Mouse (Mus musculus): ENCODE measurements around the gene Dock1. TPM values are rescaled to one million over a fixed set of nuclear protein-coding genes. Genes with fewer than 3 reads are reported as not detected.
A peak's percentile ranks its signal among the peaks of the same experiment; 100 is the strongest.

Gene Dock1
- total RNA-seq, 2 experiments from 2014 or later, result 20.3 to 23.0 TPM

GRCm38 (mm10) chr7:134901992-134902391 is 231.5 kb downstream of the Dock1 start:
- intact Hi-C loops (cut with DNase I), result no loop called here
- no peak for DNase-seq (ENCODE audit: low spot score in 2 of 2)

GRCm38 (mm10) chr7:134931886-134932285 is 261.4 kb downstream of the Dock1 start:
- DNase-seq (ENCODE audit: low spot score in 2 of 2), result no peak
- intact Hi-C loops (cut with DNase I), result no loop called here

- DNase-seq (ENCODE audit: low spot score in 2 of 2), result no peak
Measured at GRCm38 (mm10) chr7:134937471-134937926, 267.0 kb downstream of the Dock1 start.

DNA sequence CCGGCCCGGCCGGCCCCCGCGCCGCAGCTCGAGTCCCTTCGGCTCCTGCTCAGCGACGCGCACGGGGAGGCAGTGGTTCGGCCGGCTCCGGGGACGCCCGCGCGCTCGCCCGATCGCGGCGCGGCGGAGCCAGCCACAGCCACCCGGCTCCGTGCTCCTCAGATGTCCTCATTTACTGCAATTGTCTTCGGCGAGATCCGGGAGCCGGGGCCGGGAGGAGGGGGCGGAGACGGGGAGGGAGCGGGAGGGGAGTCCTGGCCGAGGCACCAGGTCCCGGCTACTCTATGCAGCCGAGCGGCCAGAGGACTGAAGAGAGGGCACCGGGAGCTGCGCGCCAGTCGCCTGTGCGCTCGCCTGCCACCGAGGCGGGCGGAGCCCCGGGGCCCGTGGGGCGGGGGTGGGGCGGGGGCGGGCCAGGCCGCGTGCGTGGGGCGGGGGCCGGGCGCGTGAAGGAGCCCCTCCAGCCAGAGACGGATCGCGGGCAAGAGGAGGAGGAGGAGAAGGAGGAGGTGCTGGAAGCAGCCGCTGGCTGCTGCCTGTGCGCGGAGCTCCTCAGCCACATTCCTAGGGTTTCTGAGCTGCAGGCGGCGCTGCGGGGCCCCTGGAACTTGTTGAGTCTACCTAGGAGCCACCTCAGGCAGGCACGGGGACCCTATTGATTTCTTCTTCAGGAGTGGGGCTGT is 267.6 kb downstream of the Dock1 start, which contains the start of gene Fam196a:
Fam196a (minus strand) TSS at position 504 of the 683 bp plus-strand sequence.
- intact Hi-C loops (cut with DNase I), result loop anchor here (2.0 to 5.0 kb wide), 3 partner anchors 163 to 214 kb away; no protein-coding TSS in a partner anchor

More at GRCm38 (mm10) chr7:134937471-134937926, 267.0 kb downstream of the Dock1 start:
- intact Hi-C loops (cut with DNase I), result loop anchor here (5.0 kb wide), 2 partner anchors 210 to 215 kb away; no protein-coding TSS in a partner anchor

GRCm38 (mm10) chr7:134941891-134942290 is 271.4 kb downstream of the Dock1 start:
- no peak for DNase-seq (ENCODE audit: low spot score in 2 of 2)
- intact Hi-C loops (cut with DNase I), result loop anchor here (10.0 kb wide), 1 partner anchor 523 kb away; no protein-coding TSS in a partner anchor

More for the DNA sequence above, 267.6 kb downstream of the Dock1 start, which contains the start of gene Fam196a:
- peak; percentile 80 to 88 for DNase-seq (ENCODE audit: low spot score in 2 of 2)

DNA sequence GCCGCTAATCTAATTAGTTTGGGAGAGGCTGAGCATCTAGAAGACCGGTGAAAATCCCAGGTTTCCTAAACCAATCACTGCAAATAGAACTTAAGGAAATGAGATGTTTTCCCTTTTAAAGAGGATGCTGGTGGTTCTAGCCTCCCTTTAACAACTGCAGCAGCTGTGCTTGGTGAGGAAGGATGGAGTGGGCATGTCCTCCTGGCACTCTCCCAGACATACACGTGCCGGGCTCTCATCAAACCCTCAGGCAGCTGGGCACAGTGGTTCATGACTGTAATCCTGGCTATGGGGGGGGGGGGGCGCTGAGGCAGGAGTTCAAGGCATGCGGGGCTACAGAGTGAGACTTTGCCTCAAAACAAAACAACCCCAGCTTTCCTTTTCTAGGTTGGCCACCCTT is 272.6 kb downstream of the Dock1 start:
- intact Hi-C loops (cut with DNase I), result loop anchor here (10.0 kb wide), 1 partner anchor 522 kb away; no protein-coding TSS in a partner anchor
- DNase-seq (ENCODE audit: low spot score in 2 of 2), result no peak

- intact Hi-C loops (cut with DNase I), result loop anchor here (10.0 kb wide), 1 partner anchor 521 kb away; no protein-coding TSS in a partner anchor
- DNase-seq (ENCODE audit: low spot score in 2 of 2), result no peak
Measured at GRCm38 (mm10) chr7:134943701-134944100, 273.2 kb downstream of the Dock1 start.

DNA sequence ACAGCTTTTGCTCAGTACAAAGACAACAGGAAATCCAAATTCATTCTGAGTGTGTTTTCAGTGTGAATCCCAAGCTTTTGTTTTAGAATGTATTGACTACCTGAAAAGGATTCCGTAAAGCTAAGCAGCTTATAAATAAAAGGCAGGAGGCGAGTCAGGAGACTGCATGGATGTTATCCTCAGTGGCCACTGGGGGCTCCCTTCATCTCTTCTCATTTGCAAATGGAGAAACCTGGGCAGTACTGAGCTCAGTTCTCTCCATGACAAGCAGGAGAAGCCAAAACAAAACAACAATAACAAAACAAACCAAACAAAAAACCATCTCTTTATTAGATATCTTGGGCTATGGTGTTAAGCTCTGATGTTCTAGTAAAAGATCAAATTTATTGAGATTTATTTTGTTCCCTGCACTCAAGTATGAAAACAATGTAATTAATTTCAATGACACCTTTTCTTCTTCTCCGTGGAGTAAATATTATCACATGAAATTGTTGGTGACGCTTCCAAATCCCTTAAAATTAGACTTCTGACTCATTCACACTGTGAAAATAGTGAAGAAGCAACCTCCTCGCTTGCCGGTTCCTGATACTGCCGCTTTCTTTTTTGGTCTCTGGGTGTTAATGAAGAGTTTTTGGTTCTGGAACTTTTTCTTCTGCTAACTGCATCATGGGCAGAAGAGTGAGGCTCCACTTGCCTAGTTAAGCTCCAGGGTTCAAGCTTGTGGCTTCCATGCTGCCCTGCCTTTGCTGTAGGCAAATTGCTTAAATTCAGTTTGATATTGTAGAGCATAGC is 275.7 kb downstream of the Dock1 start:
- DNase-seq (ENCODE audit: low spot score in 2 of 2), result peak in 1 of 2 experiments; percentile 36
- intact Hi-C loops (cut with DNase I), result loop anchor here (10.0 kb wide), 1 partner anchor 519 kb away; no protein-coding TSS in a partner anchor

- intact Hi-C loops (cut with DNase I), result no loop called here
- DNase-seq (ENCODE audit: low spot score in 2 of 2), result no peak
Measured at GRCm38 (mm10) chr7:134959086-134959485, 288.6 kb downstream of the Dock1 start.

DNA sequence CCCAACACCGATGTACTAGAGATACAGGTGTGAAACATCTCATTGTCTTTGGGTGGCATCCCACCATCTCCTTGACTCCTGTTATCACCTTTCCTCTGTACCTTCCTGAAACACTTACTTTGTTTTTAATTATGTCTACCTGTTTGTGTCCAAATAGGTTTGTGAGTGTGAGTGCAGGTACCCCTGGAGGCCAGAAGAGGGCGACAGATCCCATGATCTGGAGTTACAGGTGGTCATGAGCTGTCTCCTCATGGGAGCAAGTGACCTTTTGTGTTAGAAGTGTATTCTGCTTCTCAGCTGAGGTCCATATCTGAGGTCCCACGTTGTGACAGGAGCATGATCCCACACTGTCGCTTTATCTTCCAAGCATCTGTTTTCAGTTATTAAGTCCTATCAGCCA is 290.4 kb downstream of the Dock1 start:
- intact Hi-C loops (cut with DNase I), result no loop called here

GRCm38 (mm10) chr7:134961608-134962007 is 291.2 kb downstream of the Dock1 start:
- intact Hi-C loops (cut with DNase I), result no loop called here
- no peak for DNase-seq (ENCODE audit: low spot score in 2 of 2)

More for the DNA sequence above, 290.4 kb downstream of the Dock1 start:
- no peak for DNase-seq (ENCODE audit: low spot score in 2 of 2)

- no peak for DNase-seq (ENCODE audit: low spot score in 2 of 2)
- intact Hi-C loops (cut with DNase I), result no loop called here
Measured at GRCm38 (mm10) chr7:134990244-134990643, 319.8 kb downstream of the Dock1 start.

DNA sequence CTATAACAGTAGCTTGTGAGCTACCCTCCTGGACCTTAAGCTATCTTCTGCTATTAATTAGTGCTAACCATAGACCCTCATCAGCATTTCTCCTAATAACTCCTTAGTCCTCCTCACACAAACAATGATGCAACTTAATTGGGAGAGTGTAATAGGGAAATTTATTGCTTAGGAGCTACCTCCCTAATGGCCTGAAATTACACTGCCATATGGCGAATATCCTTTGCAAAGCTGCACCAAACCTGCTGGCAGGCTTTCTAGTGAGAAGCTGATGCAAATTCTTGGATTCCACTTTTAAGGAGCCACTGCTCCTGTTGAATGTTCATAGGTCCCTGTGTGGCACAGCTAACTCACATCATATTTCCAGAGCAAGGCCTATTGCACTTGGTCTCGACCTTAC is 320.5 kb downstream of the Dock1 start:
- no peak for DNase-seq (ENCODE audit: low spot score in 2 of 2)

GRCm38 (mm10) chr7:134994983-134995382 is 324.5 kb downstream of the Dock1 start:
- no peak for DNase-seq (ENCODE audit: low spot score in 2 of 2)
- intact Hi-C loops (cut with DNase I), result no loop called here

More for the DNA sequence above, 320.5 kb downstream of the Dock1 start:
- intact Hi-C loops (cut with DNase I), result no loop called here

- intact Hi-C loops (cut with DNase I), result no loop called here
Measured at GRCm38 (mm10) chr7:135002216-135002615, 331.8 kb downstream of the Dock1 start.

DNA sequence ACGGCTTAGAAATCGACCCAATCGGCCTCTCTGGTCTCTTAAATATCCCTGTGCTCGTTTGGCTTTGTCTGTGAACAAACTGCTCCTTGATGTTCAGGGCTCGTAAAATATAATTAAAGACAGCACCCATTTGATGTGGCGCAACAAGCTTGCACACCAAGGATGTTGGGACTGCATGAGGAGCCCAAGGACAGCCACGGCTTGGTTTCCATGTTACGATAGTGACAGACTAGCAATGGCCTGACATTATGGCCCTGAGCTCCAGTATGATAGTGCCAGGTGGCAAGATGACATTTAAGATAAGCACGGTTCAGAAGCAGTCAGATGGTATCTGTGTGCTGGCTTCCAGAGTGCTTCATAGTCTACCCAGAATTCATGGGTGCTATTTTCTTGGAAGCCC is 332.4 kb downstream of the Dock1 start:
- no peak for DNase-seq (ENCODE audit: low spot score in 2 of 2)
- intact Hi-C loops (cut with DNase I), result no loop called here

More at GRCm38 (mm10) chr7:135002216-135002615, 331.8 kb downstream of the Dock1 start:
- DNase-seq (ENCODE audit: low spot score in 2 of 2), result no peak

- no peak for DNase-seq (ENCODE audit: low spot score in 2 of 2)
- intact Hi-C loops (cut with DNase I), result no loop called here
Measured at GRCm38 (mm10) chr7:135005964-135006560, 335.6 kb downstream of the Dock1 start.

DNA sequence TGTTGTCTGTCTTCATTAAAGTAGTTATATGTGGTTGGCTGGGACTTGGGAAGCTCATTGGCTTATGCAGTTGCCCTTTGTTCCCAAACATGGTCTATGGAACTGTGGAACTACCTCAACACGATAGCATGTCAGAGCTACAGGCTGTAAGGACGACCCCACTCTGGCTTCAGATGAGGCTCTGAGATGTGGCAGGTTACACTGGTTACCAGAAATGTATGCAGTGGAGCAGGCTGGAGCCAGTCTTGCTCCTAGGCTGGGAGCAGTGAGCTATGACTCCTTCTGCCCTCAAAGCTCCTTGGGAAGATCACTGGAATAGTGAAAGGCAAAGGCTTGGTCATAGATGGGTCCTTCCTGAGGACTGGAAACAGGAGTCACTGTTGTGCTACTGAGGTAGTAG is 337.6 kb downstream of the Dock1 start:
- no peak for DNase-seq (ENCODE audit: low spot score in 2 of 2)
- intact Hi-C loops (cut with DNase I), result no loop called here

DNA sequence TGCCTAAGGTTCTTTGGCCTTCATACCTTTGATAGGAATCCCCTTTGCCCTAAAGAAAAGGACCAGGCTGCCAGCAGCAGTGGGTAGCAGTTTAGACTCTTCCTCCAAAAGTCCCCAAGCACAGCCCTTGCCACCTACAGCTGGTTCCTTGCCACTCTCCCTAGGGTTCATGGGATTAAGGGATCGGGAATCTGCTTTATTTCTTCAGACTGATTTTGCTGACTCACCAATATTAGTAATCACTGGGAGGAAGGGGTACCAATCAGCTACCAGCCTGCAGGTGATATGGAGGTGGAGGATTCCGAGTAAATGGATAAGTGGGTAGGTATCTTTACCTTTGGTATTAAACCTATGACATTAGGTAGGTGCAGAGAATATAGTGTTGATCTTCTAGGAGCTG is 340.5 kb downstream of the Dock1 start:
- intact Hi-C loops (cut with DNase I), result no loop called here
- DNase-seq (ENCODE audit: low spot score in 2 of 2), result no peak

DNA sequence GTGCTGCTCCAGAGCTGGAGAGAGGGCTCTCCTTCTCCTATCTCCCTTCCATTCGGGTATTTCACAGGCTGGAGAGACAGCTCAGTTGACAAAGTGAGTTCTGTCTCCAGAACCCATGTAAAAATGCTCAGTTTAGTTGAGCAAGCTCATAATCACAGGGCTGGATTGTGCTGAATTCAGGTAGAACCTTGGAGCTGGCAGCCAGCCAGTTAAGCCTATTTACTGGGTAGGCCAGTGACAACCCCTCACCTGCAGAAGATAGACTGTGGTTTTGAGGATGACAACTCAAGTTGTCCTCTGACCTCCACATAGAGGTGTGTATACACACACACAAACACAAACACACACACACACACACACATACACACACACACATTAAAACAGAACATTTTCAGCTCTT is 347.1 kb downstream of the Dock1 start:
- DNase-seq (ENCODE audit: low spot score in 2 of 2), result no peak
- intact Hi-C loops (cut with DNase I), result no loop called here

All from left cerebral cortex, postnatal 25 days (tissue).